Mouse (Mus musculus) intestine, embryonic 14.5 days (tissue): Measurements from ENCODE around the gene Tmem236. TPM values are rescaled to one million over a fixed set of nuclear protein-coding genes. Genes with fewer than 3 reads are reported as not detected.

Experiments used
- ATAC-seq: fragments of 200-750 bp; cut with Nextera tagmentation; replicated peaks from 2 replicates; pipeline ENCODE4 v1.8.0; 2017; ENCODE audit warnings: low read depth, moderate number of reproducible peaks, moderate TSS enrichment, moderate library complexity; ENCODE audit not compliant: low FRiP score, low TSS enrichment
- DNase-seq: peaks from one replicate; pipeline ENCODE4 v3.0.0-alpha.2; 2018; ENCODE audit warnings: low spot score
- H3K27ac ChIP-seq: fragments of 300-500 bp; sonication (generic); 2 replicates; pipeline ENCODE4 v1.5.1; 2014; ENCODE audit warnings: low read depth, mild to moderate bottlenecking, control low read depth
- H3K27me3 ChIP-seq: fragments of 300-500 bp; sonication (generic); replicated peaks from 2 replicates; pipeline ENCODE4 v1.6.1; 2014; ENCODE audit warnings: low read length, control low read depth; ENCODE audit not compliant: control insufficient read depth, insufficient read depth
- H3K36me3 ChIP-seq: fragments of 300-500 bp; sonication (generic); 2 replicates; pipeline ENCODE4 v1.6.1; 2014; ENCODE audit warnings: low read length, control low read depth; ENCODE audit not compliant: control insufficient read depth, insufficient read depth
- H3K4me1 ChIP-seq: fragments of 300-500 bp; sonication (generic); replicated peaks from 2 replicates; pipeline ENCODE4 v1.6.1; 2014; ENCODE audit warnings: low read length, control low read depth, mixed read lengths; ENCODE audit not compliant: control insufficient read depth, insufficient read depth
- H3K4me2 ChIP-seq: fragments of 300-500 bp; sonication (generic); 2 replicates; pipeline ENCODE4 v1.6.1; 2014; ENCODE audit warnings: low read length
- H3K4me3 ChIP-seq: fragments of 300-500 bp; sonication (generic); 2 replicates; pipeline ENCODE4 v1.5.1; 2014; ENCODE audit warnings: low read depth, low read length, control low read depth, mixed read lengths
- H3K9ac ChIP-seq: fragments of 300-500 bp; sonication (generic); 2 replicates; pipeline ENCODE4 v1.6.1; 2014; ENCODE audit warnings: mild to moderate bottlenecking, low read length
- H3K9me3 ChIP-seq: fragments of 300-500 bp; sonication (generic); 2 replicates; pipeline ENCODE4 v1.6.1; 2016; ENCODE audit warnings: low read length, control low read depth; ENCODE audit not compliant: control insufficient read depth
- WGBS: fragments of 180-500 bp; shearing (Covaris S2); extraction: QIAGEN DNeasy Blood & Tissue Kit; methylation state at CpG from one replicate; pipeline ENCODE4 v1.1.7; 2014; 5-methylcytosine and 5-hydroxymethylcytosine counted together
- polyA plus RNA-seq: library from polyadenylated mRNA; unstranded; fragments of >200 nt; fragmentation: Nextera tagmentation; extraction: Ambion mirVana; gene quantifications from 2 replicates; pipeline ENCODE4 v1.2.1, GENCODE M21; 2014

Gene Tmem236
- 3.2 and 4.5 TPM in 2 replicates for polyA plus RNA-seq

DNA sequence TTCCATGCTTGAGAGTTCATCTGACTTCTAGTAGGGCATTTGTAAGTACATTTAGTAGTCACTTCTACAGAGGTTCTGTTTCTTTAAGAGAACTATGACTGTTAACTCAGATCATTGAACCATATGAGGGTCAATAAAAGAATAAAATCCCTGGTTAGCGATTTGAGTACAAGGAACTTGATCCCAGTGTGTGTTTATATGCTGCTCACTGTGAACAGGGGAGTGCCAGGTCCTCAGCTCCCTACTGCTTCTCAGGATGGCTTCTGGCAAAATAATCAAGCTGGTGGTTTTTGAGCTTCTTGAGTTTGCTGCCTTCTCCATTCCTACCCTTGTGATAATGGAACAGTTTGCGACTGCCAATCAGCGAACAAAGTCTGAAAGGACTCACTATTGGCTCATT lies at the start of gene Tmem236:
Tmem236 (plus strand) TSS at position 190 of the 400 bp plus-strand sequence.
- 67% methylated on average over 3 of the region's 3 CpGs for WGBS
- Histone ChIP-seq H3K9me3 (no peaks in the 10 kb centered on the region), H3K9ac (no peak within 1 kb of the TSS), H3K4me1 (no peaks in the 10 kb centered on the region), H3K36me3 (no peaks in the 10 kb centered on the region), H3K27ac (no peak within 1 kb of the TSS), H3K4me3 (no peak within 1 kb of the TSS), H3K27me3 (no peaks in the 10 kb centered on the region), H3K4me2 (no peak within 1 kb of the TSS)
- ATAC-seq (no peak), DNase-seq (no peak)

DNA sequence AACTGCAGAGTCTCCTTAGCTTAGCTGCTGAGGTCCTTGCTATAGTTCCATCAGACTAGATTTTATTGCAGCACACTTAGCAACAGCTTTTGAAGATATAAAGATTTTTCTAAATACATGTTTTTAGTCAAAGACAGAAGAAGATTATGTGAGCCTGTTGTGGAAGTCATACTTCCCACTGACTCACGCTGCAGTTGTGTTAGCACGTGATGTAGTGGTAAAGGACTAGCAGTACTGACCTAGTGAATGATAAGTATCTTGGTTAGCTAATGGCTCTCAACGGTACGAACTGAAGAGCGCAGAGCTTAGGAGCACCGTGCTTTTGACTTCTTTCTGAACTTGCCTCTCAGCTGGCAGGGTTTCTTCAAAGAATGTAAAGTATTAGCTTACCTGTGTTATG lies 47.9 kb upstream of the Tmem236 start:
- Histone ChIP-seq H3K27me3 (no peaks in the 10 kb centered on the region), H3K4me3 (no peak overlapping the region), H3K4me1 (no peaks in the 10 kb centered on the region), H3K9me3 (no peaks in the 10 kb centered on the region), H3K27ac (no peak overlapping the region), H3K9ac (no peak overlapping the region), H3K36me3 (peaks cover 32% of the 10 kb centered on the region), H3K4me2 (no peak overlapping the region)
- DNase-seq (no peak), ATAC-seq (no peak)
- 91% methylated on average over 6 of the region's 6 CpGs for WGBS

DNA sequence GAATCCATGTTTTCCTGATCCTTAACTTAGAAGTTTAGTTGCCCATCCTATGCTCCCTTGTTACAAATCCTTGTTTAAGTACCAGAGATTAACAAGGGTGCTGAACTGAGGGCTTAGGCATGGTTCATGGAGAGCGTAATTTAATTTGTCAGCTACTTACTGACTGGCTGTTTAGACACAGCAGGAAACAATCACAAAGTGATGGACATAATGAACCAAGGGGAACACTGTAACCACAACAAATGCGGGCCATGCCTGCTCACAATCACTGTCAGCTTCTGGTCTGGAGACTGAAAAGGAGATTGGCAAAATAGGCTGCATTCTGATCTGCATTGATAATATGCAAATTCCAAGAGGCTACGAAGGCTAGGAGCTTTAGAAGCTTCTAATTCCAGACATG lies 46.7 kb upstream of the Tmem236 start:
- H3K9me3 ChIP-seq, result no peaks in the 10 kb centered on the region
- no peaks in the 10 kb centered on the region for H3K27me3 ChIP-seq
- H3K4me2 ChIP-seq, result no peak overlapping the region
- WGBS, result 75% methylated on average over 3 of the region's 3 CpGs
- no peaks in the 10 kb centered on the region for H3K4me1 ChIP-seq
- no peak for ATAC-seq
- no peak overlapping the region for H3K4me3 ChIP-seq
- H3K9ac ChIP-seq, result no peak overlapping the region
- H3K36me3 ChIP-seq, result peaks cover 44% of the 10 kb centered on the region
- DNase-seq, result no peak
- H3K27ac ChIP-seq, result no peak overlapping the region

DNA sequence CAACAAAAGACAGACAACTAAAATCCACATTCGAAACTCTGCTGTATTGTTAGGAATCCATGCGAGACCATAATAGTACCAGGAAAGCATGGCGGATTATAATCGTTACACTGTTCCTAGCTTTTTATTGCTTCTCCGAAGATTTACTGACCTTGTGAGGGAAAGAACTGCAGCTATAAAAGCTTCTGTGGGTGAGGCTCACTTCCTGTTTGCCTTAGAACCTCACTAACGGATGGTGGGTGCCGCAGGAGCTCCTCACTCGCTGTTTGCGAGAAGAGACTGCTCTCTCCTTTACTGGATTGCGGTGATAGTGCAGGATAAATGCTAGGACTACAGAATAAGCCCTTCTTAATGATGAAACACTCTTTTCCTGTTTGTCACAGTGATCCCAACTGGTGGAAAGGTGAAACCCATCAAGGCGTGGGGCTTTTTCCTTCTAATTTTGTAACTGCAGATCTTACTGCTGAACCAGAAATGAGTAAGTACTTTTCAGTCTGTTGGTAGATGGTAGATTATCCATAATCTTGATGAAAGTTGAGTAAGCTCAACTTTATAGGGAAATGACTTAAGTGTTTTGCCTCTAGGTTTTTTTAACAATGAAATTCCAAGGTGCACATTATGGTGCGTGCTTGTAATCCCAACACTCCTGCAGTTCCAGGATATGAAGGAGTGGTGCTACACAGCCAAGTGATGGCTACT lies 43.5 kb upstream of the Tmem236 start:
- H3K4me1 ChIP-seq, result no peaks in the 10 kb centered on the region
- DNase-seq, result peak; percentile 54
- no peak overlapping the region for H3K4me2 ChIP-seq
- ATAC-seq, result 0 out of 2 replicates have a peak, but pooled peaks have one; percentile 58
- no peaks in the 10 kb centered on the region for H3K9me3 ChIP-seq
- H3K27ac ChIP-seq, result no peak overlapping the region
- peaks cover 58% of the 10 kb centered on the region for H3K36me3 ChIP-seq
- no peak overlapping the region for H3K9ac ChIP-seq
- H3K4me3 ChIP-seq, result no peak overlapping the region
- H3K27me3 ChIP-seq, result no peaks in the 10 kb centered on the region
- 61% methylated on average over 12 of the region's 12 CpGs for WGBS

DNA sequence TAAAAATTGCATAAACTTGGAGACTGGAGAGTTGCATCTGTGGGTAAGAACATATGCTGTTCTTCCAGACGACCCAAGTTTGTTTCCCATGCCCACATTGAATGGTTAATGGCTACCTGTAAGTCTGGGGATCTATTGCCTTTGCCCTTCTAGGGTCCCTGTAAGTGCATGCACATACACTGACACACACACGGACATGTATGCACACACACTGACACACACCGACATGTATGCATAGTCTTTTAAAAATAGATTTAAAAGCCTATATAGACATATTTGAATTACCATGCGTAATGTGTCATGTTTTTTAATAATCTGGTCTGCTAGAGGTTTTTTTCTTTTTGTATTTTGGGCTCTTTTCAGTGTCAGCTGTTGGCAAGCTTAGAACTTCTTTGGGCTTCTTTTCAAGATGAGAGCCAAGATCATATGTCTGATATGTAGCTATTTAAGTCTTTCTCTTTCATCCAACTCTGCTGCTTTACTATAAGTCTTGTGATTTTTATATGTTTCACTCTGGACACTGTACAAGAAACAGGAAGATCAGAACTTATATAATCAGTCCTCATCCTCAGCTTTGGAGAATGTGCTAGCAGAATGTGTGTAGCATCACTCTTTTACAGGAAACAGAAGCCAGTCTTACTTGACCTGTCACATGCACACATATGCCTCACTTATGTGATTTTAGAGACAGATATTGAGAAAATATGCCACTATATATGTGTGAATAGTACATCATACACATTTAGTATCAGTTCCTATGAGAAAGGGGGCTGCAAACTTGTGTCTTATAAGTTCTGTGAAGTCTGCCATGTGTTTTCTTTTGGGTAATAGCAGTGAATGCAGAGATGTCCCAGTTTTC lies 41.6 kb upstream of the Tmem236 start:
- Histone ChIP-seq H3K4me1 (no peaks in the 10 kb centered on the region), H3K36me3 (peaks cover 54% of the 10 kb centered on the region), H3K9me3 (no peaks in the 10 kb centered on the region), H3K9ac (no peak overlapping the region), H3K27ac (no peak overlapping the region), H3K4me3 (no peak overlapping the region), H3K4me2 (no peak overlapping the region), H3K27me3 (no peaks in the 10 kb centered on the region)
- DNase-seq (no peak), ATAC-seq (no peak)
- WGBS, result 95% methylated on average over 4 of the region's 4 CpGs

DNA sequence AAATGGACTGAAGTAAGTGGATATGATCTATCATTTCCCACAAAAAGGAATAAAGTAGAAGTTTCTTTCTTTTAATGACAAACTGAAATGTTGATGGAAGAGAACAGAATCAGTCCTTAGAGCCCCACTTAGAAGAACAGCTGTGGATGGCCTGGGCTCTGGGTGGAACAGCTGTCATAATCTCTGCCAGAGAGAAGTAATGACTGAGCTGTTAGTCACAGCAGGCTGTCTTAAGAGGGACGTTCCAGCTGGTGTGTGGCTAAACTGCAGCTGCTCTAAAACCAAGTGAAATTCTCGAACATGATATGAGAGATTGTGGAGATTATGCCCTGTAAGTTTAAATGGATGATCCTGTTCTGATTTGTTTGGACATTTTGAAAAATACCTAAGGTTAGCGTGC lies 37.4 kb upstream of the Tmem236 start:
- H3K36me3 ChIP-seq, result peaks cover 56% of the 10 kb centered on the region
- 51% methylated on average over 3 of the region's 3 CpGs for WGBS
- H3K4me2 ChIP-seq, result no peak overlapping the region
- DNase-seq (no peak), ATAC-seq (no peak)
- no peaks in the 10 kb centered on the region for H3K9me3 ChIP-seq
- H3K27ac ChIP-seq, result no peak overlapping the region
- no peaks in the 10 kb centered on the region for H3K27me3 ChIP-seq
- H3K4me3 ChIP-seq, result no peak overlapping the region
- H3K9ac ChIP-seq, result no peak overlapping the region
- H3K4me1 ChIP-seq, result no peaks in the 10 kb centered on the region

DNA sequence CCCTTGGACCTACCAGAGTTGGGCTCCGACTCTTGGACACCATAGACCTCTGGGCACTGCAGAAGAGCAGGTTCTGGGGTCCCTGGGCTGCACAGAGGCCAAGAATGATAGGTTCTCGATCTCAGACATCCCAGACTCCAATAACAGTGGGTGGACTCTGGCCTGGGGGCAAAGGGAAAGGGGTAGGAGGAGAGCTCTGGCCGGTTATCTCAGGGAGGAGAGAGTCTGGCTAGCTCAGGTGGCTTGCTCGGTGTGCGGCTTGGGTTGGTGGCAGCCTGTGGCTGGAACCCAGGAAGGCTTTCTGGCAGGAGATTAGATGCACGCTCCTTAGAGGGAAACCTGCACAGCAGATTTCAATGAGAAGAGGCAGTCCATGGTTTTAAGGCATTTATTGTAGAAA lies 34.7 kb upstream of the Tmem236 start:
- no peak overlapping the region for H3K27ac ChIP-seq
- no peaks in the 10 kb centered on the region for H3K9me3 ChIP-seq
- H3K4me2 ChIP-seq, result no peak overlapping the region
- 86% methylated on average over 6 of the region's 6 CpGs for WGBS
- H3K27me3 ChIP-seq, result no peaks in the 10 kb centered on the region
- H3K4me3 ChIP-seq, result no peak overlapping the region
- DNase-seq (no peak), ATAC-seq (no peak)
- H3K9ac ChIP-seq, result no peak overlapping the region
- peaks cover 59% of the 10 kb centered on the region for H3K36me3 ChIP-seq
- no peaks in the 10 kb centered on the region for H3K4me1 ChIP-seq

DNA sequence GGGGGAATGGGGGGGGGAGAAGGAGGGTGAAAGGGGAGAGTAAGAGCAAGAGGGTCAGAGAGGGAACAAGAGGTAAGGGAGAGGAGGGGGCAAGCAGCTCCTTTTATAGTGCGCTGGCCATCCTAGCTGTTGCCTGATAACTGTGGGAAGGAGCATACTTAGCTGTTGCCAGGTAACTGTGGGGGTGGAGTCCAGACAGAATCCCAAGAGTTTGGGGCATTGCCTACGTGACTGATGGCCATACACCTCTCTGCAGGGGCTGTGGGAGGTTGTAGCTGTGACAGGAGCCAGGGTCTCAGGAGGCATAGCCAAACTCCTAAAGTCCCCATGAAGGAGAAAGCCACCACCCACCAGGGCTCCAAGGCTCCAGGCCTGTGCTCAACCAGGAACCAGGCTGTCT lies 34.3 kb upstream of the Tmem236 start:
- Histone ChIP-seq H3K36me3 (peaks cover 62% of the 10 kb centered on the region), H3K4me2 (no peak overlapping the region), H3K4me3 (no peak overlapping the region), H3K27ac (no peak overlapping the region), H3K9ac (no peak overlapping the region), H3K4me1 (no peaks in the 10 kb centered on the region), H3K9me3 (no peaks in the 10 kb centered on the region), H3K27me3 (no peaks in the 10 kb centered on the region)
- WGBS, result 80% methylated on average over 2 of the region's 2 CpGs
- no peak for ATAC-seq
- no peak for DNase-seq
